Mouse (Mus musculus): ENCODE results near the gene Dlgap1. TPM values are rescaled to one million over a fixed set of nuclear protein-coding genes. Genes with fewer than 3 reads are reported as not detected.

The Dlgap1 gene
- total RNA-seq, 2 experiments from 2014 or later, result 0.20 to 0.38 TPM

GRCm38 (mm10) chr17:70341920-70342319, 373.0 kb downstream of the Dlgap1 start:
- no peak for DNase-seq

DNA sequence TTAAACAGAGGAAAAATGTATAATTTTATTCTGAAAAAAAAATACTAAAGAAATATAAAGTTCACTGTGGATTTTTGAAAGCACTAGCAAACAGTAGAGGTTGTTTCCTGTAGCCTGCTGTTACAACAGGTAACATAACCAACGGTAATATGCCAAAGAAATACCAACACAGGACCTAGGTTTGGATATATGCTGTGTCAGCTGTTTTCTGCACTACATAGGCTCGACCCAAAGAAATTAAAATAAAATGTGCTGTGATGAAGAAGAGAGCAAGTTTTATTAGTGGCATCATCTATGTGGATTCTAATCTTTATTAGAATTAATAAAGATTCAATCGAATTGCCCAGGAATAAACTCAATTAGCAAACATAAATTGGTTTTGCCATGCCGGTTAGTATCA, 378.5 kb downstream of the Dlgap1 start:
- DNase-seq, result no peak

DNA sequence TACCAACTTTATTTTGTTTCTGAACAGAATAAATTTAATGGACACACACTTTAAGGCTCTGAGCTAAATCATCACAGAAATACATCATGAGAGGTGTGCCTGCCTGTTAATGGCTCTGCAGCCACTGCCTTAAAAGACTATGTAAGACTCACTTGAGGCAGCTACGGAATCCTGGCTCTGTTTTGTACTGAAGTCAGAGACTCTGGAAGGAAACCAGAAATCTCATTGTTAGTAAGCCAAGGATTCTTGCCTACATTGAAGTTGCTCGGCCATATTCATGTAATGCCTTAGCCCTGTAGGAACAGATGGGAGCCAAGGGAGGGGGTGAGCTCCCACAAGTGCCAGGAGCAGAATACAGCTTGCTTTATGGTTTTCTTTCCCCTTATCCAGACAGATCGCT, 394.7 kb downstream of the Dlgap1 start:
- no peak for DNase-seq

DNA sequence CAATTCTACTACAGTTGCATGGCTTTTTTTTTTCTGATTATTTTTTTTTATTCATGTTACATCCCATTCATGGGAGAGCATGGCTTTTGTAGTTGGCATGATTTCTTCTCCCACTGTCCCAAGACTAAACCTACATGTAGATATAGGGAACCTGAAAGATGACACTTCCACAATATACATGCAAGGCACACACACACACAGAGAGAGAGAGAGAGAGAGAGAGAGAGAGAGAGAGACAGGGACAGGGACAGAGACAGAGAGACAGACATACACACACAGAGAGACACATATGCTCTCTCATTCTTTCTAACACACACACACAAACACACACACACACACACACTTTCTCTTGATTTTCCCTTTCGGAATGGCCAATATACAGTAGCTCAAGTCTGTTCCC, 395.1 kb downstream of the Dlgap1 start:
- no peak for DNase-seq

GRCm38 (mm10) chr17:70369124-70369523, 400.3 kb downstream of the Dlgap1 start:
- no peak for DNase-seq

DNA sequence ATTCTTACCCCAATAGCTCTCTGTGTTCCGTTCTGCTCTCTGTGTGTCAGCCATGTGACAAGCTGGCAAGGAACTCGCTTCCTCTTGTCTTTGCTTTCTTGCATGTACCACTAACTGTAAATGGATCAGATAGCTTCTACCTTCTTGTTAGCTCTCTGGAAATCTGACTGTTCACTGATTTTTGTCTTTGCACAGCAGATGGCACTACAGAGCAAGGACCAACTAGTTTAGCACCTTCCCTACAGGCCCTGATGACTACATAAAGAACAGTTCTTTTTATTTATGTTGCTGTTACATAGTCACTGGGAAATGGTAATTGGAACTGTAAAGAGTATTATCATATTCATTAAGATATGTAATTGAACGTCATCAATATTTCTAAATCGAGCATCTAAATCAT, 408.1 kb downstream of the Dlgap1 start:
- DNase-seq, result no peak

DNA sequence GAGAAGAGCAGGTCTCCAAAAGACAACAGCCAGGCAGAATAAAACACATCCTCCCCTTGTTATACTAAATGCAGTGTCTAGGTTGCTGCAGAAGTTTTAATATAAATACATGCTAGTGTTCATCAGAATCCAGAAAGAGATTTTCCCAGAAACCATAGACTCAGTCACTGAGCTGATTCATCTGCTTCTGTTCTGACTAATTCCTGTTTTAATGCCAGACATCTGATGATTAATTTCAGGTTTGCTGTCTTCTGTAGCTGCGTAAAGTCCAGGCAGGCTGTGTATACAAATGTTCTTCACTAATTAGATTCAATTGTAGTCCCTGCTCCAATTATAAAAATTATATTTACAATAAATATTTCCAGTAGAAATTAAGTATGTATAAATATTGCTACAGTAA, 419.6 kb downstream of the Dlgap1 start:
- DNase-seq, result no peak

GRCm38 (mm10) chr17:70397220-70397619, 428.3 kb downstream of the Dlgap1 start:
- no peak for DNase-seq

DNA sequence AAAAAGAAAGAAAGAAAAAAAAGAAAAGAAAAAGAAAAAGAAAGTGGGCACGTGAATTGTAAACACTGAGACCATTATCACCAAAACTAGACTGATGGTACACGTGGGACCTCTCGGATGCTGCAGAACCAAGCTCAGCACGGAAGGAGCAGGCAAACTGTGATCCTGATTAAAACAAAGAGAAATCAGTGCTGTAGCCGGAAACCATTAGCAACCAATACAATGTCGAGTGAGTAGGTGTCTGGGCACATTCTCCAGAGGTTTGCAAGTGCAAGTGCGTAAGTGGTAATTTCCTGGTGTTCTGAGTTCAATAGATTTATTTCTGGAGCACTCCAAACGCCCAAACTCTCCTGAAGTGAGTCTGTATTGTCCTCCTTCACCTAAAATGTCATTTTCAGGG, 428.8 kb downstream of the Dlgap1 start:
- DNase-seq, result no peak

DNA sequence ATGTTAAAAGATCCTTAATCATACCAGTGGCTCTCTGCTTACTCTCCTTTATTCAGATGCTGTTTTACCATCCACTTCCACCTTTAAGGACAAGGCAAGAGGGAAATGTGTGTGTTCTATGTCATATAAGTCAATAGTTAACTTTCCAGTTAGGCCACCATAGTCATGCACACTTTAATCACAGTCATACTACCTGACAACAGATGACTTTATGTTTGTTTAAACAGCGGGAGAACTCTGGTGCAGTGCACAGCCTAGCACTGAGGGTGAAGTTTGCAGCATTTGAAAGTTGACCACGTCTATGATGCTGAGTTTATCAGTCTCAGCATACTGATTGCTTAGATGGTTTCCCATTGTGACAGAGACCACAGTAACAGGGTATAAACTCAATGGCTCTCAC, 433.0 kb downstream of the Dlgap1 start:
- no peak for DNase-seq

GRCm38 (mm10) chr17:70403750-70404149, 434.9 kb downstream of the Dlgap1 start:
- DNase-seq, result no peak

DNA sequence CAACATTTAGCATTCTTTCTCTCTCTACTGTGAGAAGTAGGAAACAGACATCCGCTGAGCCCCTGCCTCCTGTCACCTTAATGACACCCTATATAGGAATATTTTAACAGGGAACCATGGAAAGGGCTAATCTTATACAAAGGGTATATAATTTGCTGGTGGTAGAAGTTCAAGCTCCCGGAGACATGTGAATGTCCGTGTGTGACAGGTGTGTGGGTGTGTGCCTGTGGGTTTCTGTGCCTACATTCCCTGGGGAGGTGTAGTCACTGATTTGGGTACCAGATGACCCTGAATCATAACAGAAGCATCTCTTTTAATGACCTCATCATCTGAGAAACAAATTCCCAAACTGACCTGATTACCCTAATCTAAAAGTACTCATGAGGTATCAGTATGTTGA, 445.3 kb downstream of the Dlgap1 start:
- DNase-seq, result no peak

DNA sequence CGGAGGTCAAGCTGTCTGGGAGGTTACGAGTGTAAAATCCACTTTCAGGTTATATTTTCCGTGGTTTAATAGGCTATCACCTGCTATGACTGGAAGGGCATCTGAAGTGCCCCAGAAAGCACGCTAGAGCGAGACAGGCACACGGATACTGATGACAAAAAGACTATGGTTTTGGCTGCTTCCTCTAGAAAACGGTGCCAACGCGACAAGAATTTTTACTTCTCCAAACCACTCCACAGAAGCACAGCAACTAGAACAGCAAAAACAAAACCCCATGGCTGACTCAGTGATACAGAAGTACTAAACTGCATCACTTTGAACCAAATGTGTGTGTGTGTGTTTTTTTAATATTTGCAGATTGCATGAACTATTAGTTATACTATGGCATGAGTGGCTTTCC, 459.0 kb downstream of the Dlgap1 start:
- no peak for DNase-seq

- peak; percentile 6 for DNase-seq
Measured at GRCm38 (mm10) chr17:70429746-70430451, 461.0 kb downstream of the Dlgap1 start.

GRCm38 (mm10) chr17:70430452-70430787, 461.5 kb downstream of the Dlgap1 start:
- DNase-seq, result no peak

GRCm38 (mm10) chr17:70432834-70433233, 464.0 kb downstream of the Dlgap1 start:
- DNase-seq, result no peak

- no peak for DNase-seq
Measured at GRCm38 (mm10) chr17:70434549-70434948, 465.7 kb downstream of the Dlgap1 start.

GRCm38 (mm10) chr17:70435612-70436011, 466.7 kb downstream of the Dlgap1 start:
- no peak for DNase-seq

GRCm38 (mm10) chr17:70437229-70437628, 468.4 kb downstream of the Dlgap1 start:
- no peak for DNase-seq

DNA sequence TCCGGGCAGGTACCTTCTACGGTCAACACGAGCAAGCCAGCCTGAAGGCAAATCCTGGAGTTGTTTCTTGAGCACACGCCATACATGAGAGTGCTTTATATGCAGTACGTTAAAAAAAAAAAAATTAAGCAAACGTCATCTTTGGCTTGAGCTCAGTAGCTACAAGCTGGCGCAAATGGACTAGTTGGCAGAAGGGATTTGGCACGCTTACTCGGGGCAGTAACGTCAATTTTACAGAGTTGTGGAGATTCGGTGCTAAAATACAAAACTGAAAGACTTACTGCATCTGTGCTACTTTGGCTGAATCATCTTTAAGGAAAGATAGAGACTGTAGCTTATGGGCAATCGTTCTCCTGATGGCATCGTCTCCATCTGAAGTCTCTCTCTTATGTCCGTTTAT, 474.1 kb downstream of the Dlgap1 start:
- no peak for DNase-seq

- DNase-seq, result no peak
Measured at GRCm38 (mm10) chr17:70446451-70446850, 477.6 kb downstream of the Dlgap1 start.

DNA sequence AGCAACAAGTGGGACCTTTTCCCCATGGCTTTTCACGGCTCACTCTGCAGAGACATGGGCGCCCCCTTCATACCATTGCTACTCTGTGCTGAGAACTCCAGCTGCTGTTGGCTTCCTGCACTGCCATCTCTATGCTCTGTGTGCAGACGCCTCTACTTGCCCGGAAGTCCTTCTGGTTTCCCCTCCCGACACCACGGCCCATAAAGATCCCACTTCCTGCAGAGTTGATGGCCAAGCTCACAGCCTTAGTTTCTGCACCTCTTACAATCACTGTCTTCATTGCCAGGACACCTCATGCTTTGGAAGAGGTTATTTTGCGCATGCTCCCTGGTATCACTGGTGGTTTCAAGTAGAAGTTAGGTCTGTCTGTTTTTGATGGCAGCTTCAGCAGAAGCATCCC, 486.2 kb downstream of the Dlgap1 start:
- DNase-seq, result no peak

DNA sequence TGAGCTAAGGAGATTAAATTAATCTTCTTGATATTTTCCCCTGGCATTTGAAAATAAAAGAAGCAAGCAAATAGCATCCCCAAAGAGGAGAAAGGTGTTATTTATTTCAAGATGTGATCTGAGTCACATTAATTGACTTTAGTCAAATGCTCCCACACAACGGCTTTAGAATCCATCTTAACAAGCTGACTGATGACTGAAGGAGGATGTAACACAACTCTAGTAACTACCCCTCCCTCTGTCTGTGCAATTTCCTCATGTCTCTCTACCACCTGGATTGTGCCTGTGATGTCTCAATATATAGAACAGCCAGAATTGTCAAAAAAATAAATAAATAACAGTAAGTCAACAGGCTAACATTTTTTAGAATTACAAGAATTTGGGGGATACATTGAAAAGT, 488.2 kb downstream of the Dlgap1 start:
- no peak for DNase-seq

DNA sequence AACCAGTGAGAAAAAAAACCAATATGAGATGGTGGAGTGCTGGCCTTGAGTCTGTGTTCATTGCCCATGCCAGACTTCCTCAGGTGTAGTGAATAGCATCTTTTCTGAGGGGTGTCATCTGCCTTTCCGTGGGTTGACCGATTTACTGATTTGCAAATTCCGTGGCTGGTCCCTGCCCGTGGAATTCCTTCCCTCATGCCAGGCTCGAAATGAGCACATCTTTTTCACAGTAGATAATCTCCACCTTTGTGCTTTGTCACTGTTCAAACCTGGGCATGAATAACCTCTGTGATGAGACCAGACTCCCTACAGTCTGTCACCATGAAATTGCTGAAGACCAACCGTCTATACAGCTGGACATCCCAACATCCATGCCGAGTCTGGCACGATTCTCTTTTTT, 493.4 kb downstream of the Dlgap1 start:
- DNase-seq, result no peak

Data from gastrocnemius, postnatal 25 days (tissue).